Mouse (Mus musculus): ENCODE data around the gene Rbfox3. TPM values are rescaled to one million over a fixed set of nuclear protein-coding genes. Genes with fewer than 3 reads are reported as not detected.

Gene Rbfox3
- polyA plus RNA-seq, 1 experiment from 2014 or later, result 0.35 TPM

GRCm38 (mm10) chr11:118573569-118573968, 337.8 kb downstream of the Rbfox3 start:
- no peak for ATAC-seq (ENCODE audit: low read depth)
- no peak overlapping the region for H3K4me2 ChIP-seq (ENCODE audit: low read depth, low read length)
- H3K4me3 ChIP-seq (ENCODE audit: low read length), result no peak overlapping the region
- no peaks in the 10 kb centered on the region for H3K36me3 ChIP-seq (ENCODE audit: control insufficient read depth, insufficient read depth, low read length)
- H3K27ac ChIP-seq (ENCODE audit: low read length), result no peak overlapping the region
- no peak overlapping the region for H3K9ac ChIP-seq (ENCODE audit: low read length)
- WGBS, result 0% methylated on average over 3 of the region's 3 CpGs
- no peaks in the 10 kb centered on the region for H3K9me3 ChIP-seq (ENCODE audit: control insufficient read depth, low read length)
- H3K27me3 ChIP-seq (ENCODE audit: control insufficient read depth, insufficient read depth, low read depth, low read length), result peaks cover 34% of the 10 kb centered on the region
- no peaks in the 10 kb centered on the region for H3K4me1 ChIP-seq (replicated peaks; ENCODE audit: control insufficient read depth, insufficient read depth, low read length)

GRCm38 (mm10) chr11:118573000-118573399, 338.4 kb downstream of the Rbfox3 start:
- H3K27me3 ChIP-seq (ENCODE audit: control insufficient read depth, insufficient read depth, low read depth, low read length), result peaks cover 40% of the 10 kb centered on the region

GRCm38 (mm10) chr11:118570164-118570563, 341.2 kb downstream of the Rbfox3 start:
- no peak overlapping the region for H3K4me2 ChIP-seq (ENCODE audit: low read depth, low read length)
- no peaks in the 10 kb centered on the region for H3K9me3 ChIP-seq (ENCODE audit: control insufficient read depth, low read length)
- no peaks in the 10 kb centered on the region for H3K36me3 ChIP-seq (ENCODE audit: control insufficient read depth, insufficient read depth, low read length)
- ATAC-seq (ENCODE audit: low read depth), result no peak
- no peaks in the 10 kb centered on the region for H3K4me1 ChIP-seq (replicated peaks; ENCODE audit: control insufficient read depth, insufficient read depth, low read length)
- H3K27me3 ChIP-seq (ENCODE audit: control insufficient read depth, insufficient read depth, low read depth, low read length), result peaks cover 50% of the 10 kb centered on the region
- no peak overlapping the region for H3K9ac ChIP-seq (ENCODE audit: low read length)
- WGBS, result 1% methylated on average over 26 of the region's 27 CpGs
- H3K4me3 ChIP-seq (ENCODE audit: low read length), result no peak overlapping the region
- H3K27ac ChIP-seq (ENCODE audit: low read length), result no peak overlapping the region

More at GRCm38 (mm10) chr11:118573000-118573399, 338.4 kb downstream of the Rbfox3 start:
- Histone ChIP-seq H3K36me3 (ENCODE audit: control insufficient read depth, insufficient read depth, low read length) (no peaks in the 10 kb centered on the region), H3K4me1 (replicated peaks; ENCODE audit: control insufficient read depth, insufficient read depth, low read length) (no peaks in the 10 kb centered on the region), H3K4me3 (ENCODE audit: low read length) (no peak overlapping the region), H3K9ac (ENCODE audit: low read length) (no peak overlapping the region), H3K9me3 (ENCODE audit: control insufficient read depth, low read length) (no peaks in the 10 kb centered on the region), H3K27ac (ENCODE audit: low read length) (no peak overlapping the region), H3K4me2 (ENCODE audit: low read depth, low read length) (no peak overlapping the region)
- no peak for ATAC-seq (ENCODE audit: low read depth)
- 52% methylated on average over 7 of the region's 7 CpGs for WGBS

GRCm38 (mm10) chr11:118569571-118570062, 341.8 kb downstream of the Rbfox3 start:
- Histone ChIP-seq H3K9me3 (ENCODE audit: control insufficient read depth, low read length) (no peaks in the 10 kb centered on the region), H3K9ac (ENCODE audit: low read length) (no peak overlapping the region), H3K4me3 (ENCODE audit: low read length) (no peak overlapping the region), H3K4me2 (ENCODE audit: low read depth, low read length) (no peak overlapping the region), H3K27me3 (ENCODE audit: control insufficient read depth, insufficient read depth, low read depth, low read length) (peaks cover 50% of the 10 kb centered on the region), H3K36me3 (ENCODE audit: control insufficient read depth, insufficient read depth, low read length) (no peaks in the 10 kb centered on the region), H3K27ac (ENCODE audit: low read length) (no peak overlapping the region), H3K4me1 (replicated peaks; ENCODE audit: control insufficient read depth, insufficient read depth, low read length) (no peaks in the 10 kb centered on the region)
- WGBS, result under 1% methylated on average over 32 of the region's 51 CpGs
- no peak for ATAC-seq (ENCODE audit: low read depth)

GRCm38 (mm10) chr11:118563877-118564276, 347.5 kb downstream of the Rbfox3 start:
- Histone ChIP-seq H3K9ac (ENCODE audit: low read length) (no peak overlapping the region), H3K4me3 (ENCODE audit: low read length) (no peak overlapping the region), H3K27me3 (ENCODE audit: control insufficient read depth, insufficient read depth, low read depth, low read length) (peaks cover 18% of the 10 kb centered on the region), H3K4me1 (replicated peaks; ENCODE audit: control insufficient read depth, insufficient read depth, low read length) (no peaks in the 10 kb centered on the region), H3K4me2 (ENCODE audit: low read depth, low read length) (no peak overlapping the region), H3K27ac (ENCODE audit: low read length) (no peak overlapping the region), H3K36me3 (ENCODE audit: control insufficient read depth, insufficient read depth, low read length) (no peaks in the 10 kb centered on the region), H3K9me3 (ENCODE audit: control insufficient read depth, low read length) (no peaks in the 10 kb centered on the region)
- ATAC-seq (ENCODE audit: low read depth), result no peak
- 85% methylated on average over 5 of the region's 5 CpGs for WGBS

GRCm38 (mm10) chr11:118562847-118563246, 348.6 kb downstream of the Rbfox3 start:
- Histone ChIP-seq H3K4me3 (ENCODE audit: low read length) (no peak overlapping the region), H3K4me2 (ENCODE audit: low read depth, low read length) (no peak overlapping the region), H3K9me3 (ENCODE audit: control insufficient read depth, low read length) (no peaks in the 10 kb centered on the region), H3K27me3 (ENCODE audit: control insufficient read depth, insufficient read depth, low read depth, low read length) (peaks cover 8% of the 10 kb centered on the region), H3K4me1 (replicated peaks; ENCODE audit: control insufficient read depth, insufficient read depth, low read length) (no peaks in the 10 kb centered on the region), H3K27ac (ENCODE audit: low read length) (no peak overlapping the region), H3K36me3 (ENCODE audit: control insufficient read depth, insufficient read depth, low read length) (no peaks in the 10 kb centered on the region), H3K9ac (ENCODE audit: low read length) (no peak overlapping the region)
- no peak for ATAC-seq (ENCODE audit: low read depth)
- 80% methylated on average over 4 of the region's 4 CpGs for WGBS

- no peak for ATAC-seq (ENCODE audit: low read depth)
- Histone ChIP-seq H3K27ac (ENCODE audit: low read length) (no peak overlapping the region), H3K4me3 (ENCODE audit: low read length) (no peak overlapping the region), H3K9me3 (ENCODE audit: control insufficient read depth, low read length) (no peaks in the 10 kb centered on the region), H3K9ac (ENCODE audit: low read length) (no peak overlapping the region), H3K36me3 (ENCODE audit: control insufficient read depth, insufficient read depth, low read length) (no peaks in the 10 kb centered on the region), H3K27me3 (ENCODE audit: control insufficient read depth, insufficient read depth, low read depth, low read length) (no peaks in the 10 kb centered on the region), H3K4me1 (replicated peaks; ENCODE audit: control insufficient read depth, insufficient read depth, low read length) (no peaks in the 10 kb centered on the region), H3K4me2 (ENCODE audit: low read depth, low read length) (no peak overlapping the region)
- WGBS, result 55% methylated on average over 8 of the region's 8 CpGs
Observed at GRCm38 (mm10) chr11:118558193-118558592, 353.2 kb downstream of the Rbfox3 start.

- no peaks in the 10 kb centered on the region for H3K27me3 ChIP-seq (ENCODE audit: control insufficient read depth, insufficient read depth, low read depth, low read length)
- no peaks in the 10 kb centered on the region for H3K36me3 ChIP-seq (ENCODE audit: control insufficient read depth, insufficient read depth, low read length)
- WGBS, result 53% methylated on average over 5 of the region's 5 CpGs
- no peaks in the 10 kb centered on the region; the same call in 1 of the 2 replicates for H3K4me1 ChIP-seq (replicated peaks; ENCODE audit: control insufficient read depth, insufficient read depth, low read length)
- H3K27ac ChIP-seq (ENCODE audit: low read length), result no peak overlapping the region
- no peak overlapping the region for H3K9ac ChIP-seq (ENCODE audit: low read length)
- no peaks in the 10 kb centered on the region for H3K9me3 ChIP-seq (ENCODE audit: control insufficient read depth, low read length)
- H3K4me2 ChIP-seq (ENCODE audit: low read depth, low read length), result no peak overlapping the region
- H3K4me3 ChIP-seq (ENCODE audit: low read length), result no peak overlapping the region
- no peak for ATAC-seq (ENCODE audit: low read depth)
Observed at GRCm38 (mm10) chr11:118555631-118556030, 355.8 kb downstream of the Rbfox3 start.

GRCm38 (mm10) chr11:118554542-118554941, 356.9 kb downstream of the Rbfox3 start:
- Histone ChIP-seq H3K4me1 (replicated peaks; ENCODE audit: control insufficient read depth, insufficient read depth, low read length) (no peaks in the 10 kb centered on the region; the same call in 1 of the 2 replicates), H3K27me3 (ENCODE audit: control insufficient read depth, insufficient read depth, low read depth, low read length) (no peaks in the 10 kb centered on the region), H3K4me2 (ENCODE audit: low read depth, low read length) (no peak overlapping the region), H3K9ac (ENCODE audit: low read length) (no peak overlapping the region), H3K36me3 (ENCODE audit: control insufficient read depth, insufficient read depth, low read length) (no peaks in the 10 kb centered on the region), H3K9me3 (ENCODE audit: control insufficient read depth, low read length) (no peaks in the 10 kb centered on the region), H3K27ac (ENCODE audit: low read length) (no peak overlapping the region), H3K4me3 (ENCODE audit: low read length) (no peak overlapping the region)
- 13% methylated on average over 4 of the region's 4 CpGs for WGBS
- ATAC-seq (ENCODE audit: low read depth), result no peak

- H3K4me1 ChIP-seq (replicated peaks; ENCODE audit: control insufficient read depth, insufficient read depth, low read length), result no peaks in the 10 kb centered on the region; the same call in 1 of the 2 replicates
- no peak overlapping the region for H3K4me3 ChIP-seq (ENCODE audit: low read length)
- no peak overlapping the region for H3K4me2 ChIP-seq (ENCODE audit: low read depth, low read length)
- H3K9me3 ChIP-seq (ENCODE audit: control insufficient read depth, low read length), result no peaks in the 10 kb centered on the region
- no peak overlapping the region for H3K9ac ChIP-seq (ENCODE audit: low read length)
- no peak overlapping the region for H3K27ac ChIP-seq (ENCODE audit: low read length)
- no peaks in the 10 kb centered on the region for H3K36me3 ChIP-seq (ENCODE audit: control insufficient read depth, insufficient read depth, low read length)
- no peaks in the 10 kb centered on the region for H3K27me3 ChIP-seq (ENCODE audit: control insufficient read depth, insufficient read depth, low read depth, low read length)
- no peak for ATAC-seq (ENCODE audit: low read depth)
- 32% methylated on average over 4 of the region's 4 CpGs for WGBS
Observed at GRCm38 (mm10) chr11:118553926-118554325, 357.5 kb downstream of the Rbfox3 start.

Measured in lung, embryonic 16.5 days (tissue).